Mouse (Mus musculus): Measurements from ENCODE around the gene Nub1.

- TF ChIP-seq CTCF (IDR thresholded peaks at IDR 0.05; ENCODE audit: low read depth) (no peak), EP300 (IDR thresholded peaks at IDR 0.05; ENCODE audit: low read depth) (no peak)
These were observed 28.7 kb downstream of the Nub1 start for GRCm38 (mm10) chr5:24713987-24714386.

Data from liver, embryonic 14.5 days (tissue).